ENCODE assay signal across 22 mouse cellular contexts in the genomic region with DNA sequence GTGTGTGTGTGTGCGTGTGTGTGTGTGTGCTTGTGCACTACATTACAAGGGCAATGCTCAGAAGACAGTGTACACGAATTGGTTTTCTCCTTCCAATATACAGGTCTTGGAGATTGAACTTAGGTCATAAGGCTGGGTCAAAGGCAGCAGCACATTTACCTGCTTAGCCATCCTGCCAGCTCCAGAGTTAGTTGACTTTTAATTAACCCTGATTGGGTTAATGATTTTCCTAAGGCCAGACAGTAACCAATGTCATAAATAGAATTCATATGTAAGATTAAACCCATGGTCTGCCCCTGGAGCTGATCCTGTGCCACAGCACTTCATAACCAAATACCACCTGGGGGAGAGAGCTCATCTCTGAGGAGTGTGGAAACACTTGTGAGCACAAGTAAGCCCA.
"Had no signal": no experiment of that assay in that cellular context is flagged by ENCODE, and none has a peak within 500 bp of the region (broad histone marks: within the 10 kb centered on the region; RNA-seq: fewer than 3 reads in every experiment).

No protein-coding gene starts in this region.

- H3K4me3 ChIP-seq: heart, adult 2 months; heart, embryonic 13.5 days; heart, embryonic 15.5 days; hindbrain, embryonic 13.5 days; hindbrain, embryonic 15.5 days; limb, embryonic 13.5 days; limb, embryonic 15.5 days; liver, embryonic 12.5 days had no signal

- ATAC-seq: forebrain, postnatal 0 days; hindbrain, postnatal 0 days; intestine, embryonic 16.5 days; liver, embryonic 12.5 days had no signal

- DNase-seq: forebrain, postnatal 0 days; gastrocnemius, postnatal 14 days; gastrocnemius, postnatal 36 days; heart, adult 11 months; heart, adult 2 months; heart, postnatal 14 days; heart, postnatal 36 days; kidney, postnatal 10 days; layer of hippocampus, adult 9-11 months; layer of hippocampus, postnatal 36 days; left cerebral cortex, postnatal 4 days had no signal

- H3K27me3 ChIP-seq: heart, embryonic 13.5 days; heart, embryonic 15.5 days; hindbrain, embryonic 13.5 days; hindbrain, embryonic 15.5 days; limb, embryonic 13.5 days; limb, embryonic 15.5 days; liver, embryonic 12.5 days had no signal

- H3K9me3 ChIP-seq: heart, embryonic 13.5 days; heart, embryonic 15.5 days; hindbrain, embryonic 13.5 days; hindbrain, embryonic 15.5 days; limb, embryonic 13.5 days; limb, embryonic 15.5 days; liver, embryonic 12.5 days had no signal

- H3K4me2 ChIP-seq: heart, embryonic 11.5 days; heart, embryonic 13.5 days; heart, embryonic 15.5 days; hindbrain, embryonic 13.5 days; hindbrain, embryonic 15.5 days; limb, embryonic 13.5 days; limb, embryonic 15.5 days; liver, embryonic 12.5 days had no signal

- H3K27ac ChIP-seq: heart, adult 2 months; heart, embryonic 13.5 days; heart, embryonic 15.5 days; hindbrain, embryonic 13.5 days; hindbrain, embryonic 15.5 days; hindbrain, postnatal 0 days; limb, embryonic 13.5 days; limb, embryonic 15.5 days; liver, embryonic 12.5 days; liver, embryonic 14.5 days had no signal

- H3K36me3 ChIP-seq: heart, embryonic 13.5 days; heart, embryonic 15.5 days; hindbrain, embryonic 13.5 days; hindbrain, embryonic 15.5 days; limb, embryonic 13.5 days; limb, embryonic 15.5 days; liver, embryonic 12.5 days had no signal

- H3K4me1 ChIP-seq: heart, embryonic 15.5 days; hindbrain, embryonic 13.5 days; hindbrain, embryonic 15.5 days; limb, embryonic 15.5 days; liver, embryonic 12.5 days had no signal

- H3K9ac ChIP-seq: forebrain, postnatal 0 days; heart, embryonic 13.5 days; heart, embryonic 15.5 days; hindbrain, embryonic 13.5 days; hindbrain, embryonic 15.5 days; limb, embryonic 13.5 days; limb, embryonic 15.5 days; liver, embryonic 12.5 days; liver, embryonic 14.5 days had no signal
